Mouse (Mus musculus): ENCODE measurements around the gene Tmem121.

DNA sequence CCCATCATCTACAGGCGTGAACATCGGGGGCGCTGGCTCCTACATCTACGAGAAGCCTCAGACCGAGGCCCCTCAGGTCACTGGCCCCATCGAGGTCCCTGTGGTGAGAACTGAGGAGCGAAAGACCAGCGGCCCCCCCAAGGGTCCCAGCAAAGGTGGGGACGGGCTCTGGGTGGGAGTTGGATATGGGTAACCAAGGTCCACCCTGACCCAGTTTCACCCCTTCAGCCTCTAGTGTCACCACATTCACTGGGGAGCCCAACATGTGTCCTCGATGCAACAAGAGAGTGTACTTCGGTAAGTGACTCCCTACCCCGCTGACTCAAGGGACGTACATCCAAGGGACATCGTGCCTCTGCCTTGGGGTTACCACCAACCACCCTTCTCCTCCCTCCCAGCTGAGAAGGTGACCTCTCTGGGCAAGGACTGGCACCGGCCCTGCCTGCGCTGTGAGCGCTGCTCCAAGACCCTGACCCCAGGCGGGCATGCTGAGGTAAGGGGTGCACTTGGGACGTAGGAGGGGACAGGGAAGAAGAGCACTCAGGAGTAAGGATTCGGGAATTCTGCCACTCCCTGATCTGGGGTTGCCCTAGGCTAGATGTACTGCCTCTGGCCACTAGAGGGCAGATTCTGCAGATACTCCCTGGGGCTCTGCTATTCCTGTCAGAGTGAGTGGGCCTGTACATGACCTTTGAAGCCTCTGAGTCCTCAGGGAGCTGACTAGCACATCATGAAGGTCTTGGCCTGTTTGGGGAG lies 41.6 kb upstream of the Tmem121 start:
- TF ChIP-seq ZC3H11A (IDR thresholded peaks at IDR 0.05; ENCODE audit: borderline replicate concordance, low read depth, low read length): no peak
- TF ChIP-seq HCFC1 (IDR thresholded peaks at IDR 0.05; ENCODE audit: borderline replicate concordance, insufficient read depth, low read length): no peak
